Mouse (Mus musculus) thymus, postnatal 10 days (tissue): ENCODE measurements around the gene Gm21093.
"Not testable (repeated sequence)": the region's sequence is repeated elsewhere in the genome, so short reads cannot be mapped to it uniquely, and the experiment has no call there.

Experiments used
- DNase-seq, 2 experiments: peaks; one replicate each; pipeline ENCODE4 v3.0.0; 2021; ENCODE audit warnings: low spot score in 2 of 2

Gene Gm21093

GRCm38 (mm10) chr4:42034626-42035025 lies at the start of gene Gm21093:
Gene Gm21093 (minus strand): TSS chr4:42034726.
- DNase-seq: not testable (repeated sequence)
